Mouse (Mus musculus): ENCODE results near the gene Olfr281.
"Not testable (repeated sequence)": the region's sequence is repeated elsewhere in the genome, so short reads cannot be mapped to it uniquely, and the experiment has no call there.

Olfr281 gene

DNA sequence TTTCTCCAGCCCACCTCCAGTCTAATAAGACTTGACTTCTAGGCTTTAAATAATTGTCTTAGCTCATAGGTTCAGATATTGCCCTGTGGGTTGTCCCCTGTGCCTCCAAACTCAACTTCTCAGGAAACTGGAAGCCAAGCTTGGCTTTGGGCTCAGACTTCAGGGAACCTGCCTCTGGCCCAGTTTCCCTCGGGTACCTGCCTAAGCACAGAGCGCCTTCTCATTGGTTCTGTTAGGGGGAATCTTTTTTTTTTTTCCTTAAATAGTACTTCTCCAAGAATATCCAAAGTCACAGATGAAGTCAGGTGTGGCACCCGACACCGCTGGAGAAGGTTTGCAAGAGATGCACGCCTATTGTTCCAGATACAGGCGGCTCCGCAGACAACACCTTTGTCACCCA, at the start of gene Olfr281:
TSS of gene Olfr281 (plus strand) at position 301 of the 400 bp plus-strand sequence.
- DNase-seq, result no peak

GRCm38 (mm10) chr15:98408406-98409060, 43.9 kb upstream of the Olfr281 start:
- DNase-seq, result no peak

- no peak for DNase-seq
Measured at GRCm38 (mm10) chr15:98409635-98410034, 42.8 kb upstream of the Olfr281 start.

DNA sequence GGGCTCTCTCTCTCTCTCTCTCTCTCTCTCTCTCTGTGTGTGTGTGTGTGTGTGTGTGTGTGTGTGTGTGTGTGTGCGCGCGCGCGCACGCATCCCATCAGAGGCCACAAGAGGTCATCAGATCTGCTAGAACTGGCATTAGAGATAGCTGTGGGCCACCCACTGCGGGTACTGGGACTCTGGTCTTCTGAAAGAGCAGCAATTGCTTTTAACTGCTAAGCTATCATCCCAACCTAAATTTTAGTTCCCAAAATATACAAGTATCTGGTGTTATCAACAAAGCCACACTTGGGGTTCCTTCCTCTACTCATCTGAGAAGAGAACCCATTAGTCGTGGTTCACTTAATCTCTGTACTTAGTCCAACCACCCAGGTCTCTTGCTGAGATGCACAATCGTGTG, 42.1 kb upstream of the Olfr281 start:
- DNase-seq, result no peak

DNA sequence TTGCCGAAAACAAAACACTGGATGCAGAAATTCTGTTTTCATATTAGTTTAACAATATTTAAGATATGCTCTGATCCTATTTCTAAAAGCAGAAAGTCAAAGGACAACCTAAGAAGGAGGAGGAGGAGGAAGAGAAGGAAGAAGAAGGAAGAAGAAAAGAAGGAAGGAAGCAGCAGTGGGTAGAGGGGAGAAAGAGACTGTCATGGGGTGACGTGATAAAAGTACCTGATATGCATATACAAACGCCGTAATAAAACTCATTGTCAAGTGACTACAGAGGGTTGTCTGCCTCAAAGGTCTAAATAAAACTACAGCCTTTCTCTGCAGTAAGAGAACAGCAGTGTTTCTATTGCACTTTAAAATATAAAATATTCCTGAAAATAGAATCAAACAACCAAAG, 36.4 kb upstream of the Olfr281 start:
- DNase-seq, result no peak

- DNase-seq, result not testable (repeated sequence)
Measured at GRCm38 (mm10) chr15:98416802-98417201, 35.6 kb upstream of the Olfr281 start.

DNA sequence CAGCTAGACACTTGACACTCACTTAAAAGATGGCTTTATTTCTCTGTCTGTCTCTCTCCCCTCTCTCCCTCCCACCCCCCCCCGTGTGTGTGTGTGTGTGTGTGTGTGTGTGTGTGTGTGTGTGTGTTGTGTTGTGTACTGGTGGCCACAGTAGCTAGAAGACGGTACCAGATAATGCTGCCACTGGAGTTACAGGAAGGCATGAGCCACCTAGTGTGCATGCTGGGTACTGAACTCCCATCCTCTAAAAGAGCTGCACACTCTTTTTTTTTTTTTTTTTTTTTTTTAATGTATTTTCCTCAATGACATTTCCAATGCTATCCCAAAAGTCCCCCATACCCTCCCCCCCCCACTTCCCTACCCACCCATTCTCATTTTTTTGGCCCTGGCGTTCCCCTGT, 35.1 kb upstream of the Olfr281 start:
- not testable (repeated sequence) for DNase-seq

DNA sequence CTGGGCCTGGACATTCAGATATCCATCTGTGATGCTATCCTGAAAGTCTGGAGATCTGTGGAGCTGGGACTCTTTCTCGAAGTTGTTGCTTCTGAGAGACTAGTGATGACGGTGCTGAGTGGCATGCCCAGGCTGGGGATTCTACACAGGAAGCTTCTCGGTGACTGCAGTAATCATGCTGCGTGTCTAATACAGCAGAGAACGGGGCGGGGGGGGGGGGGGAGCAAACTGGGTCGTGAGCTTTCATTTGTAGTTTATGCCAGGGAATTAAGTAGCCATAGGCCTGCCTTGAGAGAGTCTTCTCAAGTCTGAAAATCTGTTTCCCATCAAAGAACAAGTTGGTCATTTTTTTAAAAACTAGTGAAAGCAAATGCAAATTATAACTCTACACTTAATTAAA, 34.3 kb upstream of the Olfr281 start:
- no peak for DNase-seq

DNA sequence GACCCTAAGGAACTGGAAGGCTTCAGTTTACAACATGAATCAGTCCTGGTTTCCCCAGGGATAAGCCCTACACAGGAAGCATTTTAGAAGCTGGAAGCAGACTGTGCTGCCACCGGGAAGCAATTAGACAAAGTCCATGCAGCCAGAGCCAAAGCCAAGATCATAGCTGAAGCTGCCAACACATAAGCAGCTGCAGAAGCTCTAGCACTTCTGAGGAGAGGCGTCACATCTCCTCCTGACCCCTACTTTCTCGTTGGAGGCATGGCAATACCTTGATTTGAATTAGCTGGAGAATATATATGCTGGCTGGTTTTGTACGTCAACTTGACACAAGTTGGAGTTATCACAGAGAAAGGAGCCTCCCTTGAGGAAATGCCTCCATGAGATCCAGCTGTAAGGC, 31.5 kb upstream of the Olfr281 start:
- DNase-seq, result no peak

GRCm38 (mm10) chr15:98424326-98424725, 28.1 kb upstream of the Olfr281 start:
- no peak for DNase-seq

DNA sequence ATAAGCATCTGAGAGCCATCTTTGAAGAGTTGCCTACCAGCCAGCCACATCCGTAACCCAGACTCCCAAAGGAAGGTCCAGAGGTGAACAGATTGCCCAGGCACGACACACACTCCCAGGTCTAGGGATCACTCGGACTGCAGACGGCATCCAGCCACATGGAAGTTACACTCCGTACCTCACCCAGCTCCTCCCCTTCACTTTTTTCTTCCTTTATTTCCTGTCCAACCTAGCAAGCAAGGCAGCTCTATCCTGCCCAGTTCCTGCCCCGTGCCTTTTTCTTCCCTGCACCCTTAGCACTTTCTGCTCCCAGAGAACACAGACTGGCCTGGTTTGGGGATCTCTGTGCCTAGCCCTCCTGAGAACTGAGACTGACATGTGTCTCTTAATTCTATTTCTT, 27.6 kb upstream of the Olfr281 start:
- DNase-seq, result no peak

GRCm38 (mm10) chr15:98425188-98425587, 27.2 kb upstream of the Olfr281 start:
- DNase-seq, result no peak

DNA sequence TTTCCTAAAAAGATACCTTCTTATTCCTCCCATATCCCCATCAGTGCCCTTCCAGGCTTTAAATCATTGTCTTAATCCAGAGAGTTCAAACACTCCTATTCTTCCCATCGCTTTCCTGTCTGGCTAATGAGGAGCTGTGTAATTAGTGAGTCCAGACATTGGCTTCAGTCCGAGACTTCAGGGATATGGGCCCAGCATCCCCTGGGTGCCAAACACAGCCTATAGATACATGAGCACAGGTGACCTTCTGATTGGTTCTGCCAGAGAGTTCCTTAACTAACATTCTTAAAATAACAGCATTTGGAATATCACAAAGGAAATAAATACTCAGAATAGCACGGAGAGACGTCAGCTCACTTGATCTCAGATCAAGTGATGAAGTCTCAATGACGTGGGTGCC, 21.5 kb upstream of the Olfr281 start, which contains the start of gene Olfr282:
TSS of gene Olfr282 (plus strand) at position 301 of the 400 bp plus-strand sequence.
- not testable (repeated sequence) for DNase-seq

DNA sequence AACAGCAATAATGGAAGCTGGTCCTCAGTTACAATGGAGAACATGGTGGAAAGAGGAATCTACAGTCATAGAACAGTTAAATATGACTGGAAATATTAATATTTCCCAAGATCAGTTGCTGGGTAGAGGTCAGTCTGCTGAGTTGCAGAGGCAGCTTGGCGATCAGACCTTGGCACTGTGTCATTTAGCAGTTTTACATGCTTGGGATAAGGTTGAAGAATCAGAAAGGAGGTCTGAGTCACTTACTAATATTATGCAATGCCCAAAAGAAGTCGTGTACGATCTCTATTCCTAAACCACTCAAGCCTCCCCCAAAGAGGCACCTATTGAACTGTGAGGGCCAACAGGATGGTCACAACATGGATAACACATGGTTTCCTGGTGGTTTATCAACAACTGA, 7.8 kb upstream of the Olfr281 start:
- DNase-seq, result no peak

GRCm38 (mm10) chr15:98448521-98448920, 3.9 kb upstream of the Olfr281 start:
- peak; percentile 14 to 15 for DNase-seq

DNA sequence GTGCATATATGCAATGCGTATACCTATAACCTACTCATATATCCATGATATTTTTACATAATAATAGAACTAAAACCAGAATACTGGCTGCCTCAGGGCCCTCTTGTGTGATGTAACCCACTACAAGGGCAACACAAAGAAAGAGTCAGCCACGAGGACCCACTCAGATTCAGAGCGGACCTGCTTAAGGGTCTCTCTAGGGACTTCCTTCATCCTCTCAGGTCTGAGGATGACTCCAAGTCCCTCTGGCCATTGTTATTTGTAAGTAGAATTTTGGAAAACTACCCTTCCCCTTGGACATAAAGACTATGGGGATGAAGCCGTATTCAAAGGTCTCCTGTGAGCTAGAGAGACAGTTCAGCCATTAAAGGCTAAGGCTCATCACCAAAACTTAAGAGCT, 17.2 kb downstream of the Olfr281 start, which contains the start of gene OR5BS1P:
TSS of gene OR5BS1P (plus strand) at position 301 of the 400 bp plus-strand sequence.
- DNase-seq, result no peak

DNA sequence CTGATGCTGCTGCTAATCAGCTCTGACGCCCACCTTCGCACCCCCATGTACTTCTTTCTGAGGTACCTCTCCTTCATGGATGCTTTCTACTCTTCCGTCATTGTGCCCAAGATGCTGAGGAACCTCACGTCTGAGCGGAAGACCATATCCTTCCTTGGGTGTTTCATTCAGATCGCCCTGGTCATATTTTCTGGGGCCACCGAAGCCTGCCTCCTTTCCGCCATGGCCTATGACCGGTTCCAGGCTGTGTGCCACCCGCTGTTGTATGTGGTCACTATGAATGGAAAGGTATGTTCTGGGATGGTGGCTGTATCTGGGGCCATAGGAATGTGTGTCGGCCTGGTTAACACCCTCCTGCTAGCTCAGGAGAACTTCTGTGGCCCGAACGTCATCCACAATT, 19.2 kb downstream of the Olfr281 start:
- no peak for DNase-seq

- no peak for DNase-seq
Measured at GRCm38 (mm10) chr15:98474958-98475357, 22.6 kb downstream of the Olfr281 start.

GRCm38 (mm10) chr15:98475382-98475781, 23.0 kb downstream of the Olfr281 start:
- peak; percentile 22 to 42 for DNase-seq

- no peak for DNase-seq
Measured at GRCm38 (mm10) chr15:98476281-98476680, 23.9 kb downstream of the Olfr281 start.

- DNase-seq, result no peak
Measured at GRCm38 (mm10) chr15:98479568-98480102, 27.2 kb downstream of the Olfr281 start.

- DNase-seq, result no peak
Measured at GRCm38 (mm10) chr15:98482701-98483100, 30.3 kb downstream of the Olfr281 start, which contains the start of gene Lalba. Gene Lalba, minus strand, starts transcription at chr15:98482721.

GRCm38 (mm10) chr15:98483907-98484886, 31.8 kb downstream of the Olfr281 start:
- peak; percentile 38 to 54 for DNase-seq

Measured in lung, adult 18-20 months (tissue).